Mouse (Mus musculus) embryonic stem cell, embryonic (primary cell): Measurements from ENCODE around the gene Ctf1.

Experiments
- CTCF ChIA-PET, 4 experiments: fragments of 300-600 bp in 2 of 4; fragments of 350-600 bp in 2 of 4; sonication (Branson Sonifier 250); formaldehyde crosslinking; loops; one replicate each; lab custom pipeline; 2022; ENCODE audit warnings: inconsistent platforms in 2 of 4; lab: Charles Lee
- POLR2A ChIA-PET, 4 experiments: fragments of 300-600 bp in 2 of 4; fragments of 350-600 bp in 2 of 4; sonication (Branson Sonifier 250); formaldehyde crosslinking; loops; one replicate each; lab custom pipeline; 2022; ENCODE audit warnings: antibody characterized with exemption in 4 of 4, inconsistent platforms in 1 of 4; lab: Charles Lee

Ctf1 gene

GRCm38 (mm10) chr7:127763642-127764041 lies 51.1 kb downstream of the Ctf1 start:
- CTCF ChIA-PET = interaction anchor here in 3 of 4 experiments (0.5 to 1.5 kb wide), 5 partner anchors 35 to 582 kb away, joined by 3 to 9 read pairs (median 5); partner anchors contain the start of gene Hsd3b7 (in 1 of the 3)
- POLR2A ChIA-PET = interaction anchor here (0.6 to 5.4 kb wide), 12 partner anchors 11 to 252 kb away, joined by 3 to 49 read pairs (median 4); partner anchors contain the start of genes Setd1a (in 3 of the 4) and Kat8 (in 1 of the 4)

- ChIA-PET POLR2A (interaction anchor here in 2 of 4 experiments (1.0 to 5.4 kb wide), 8 partner anchors 12 to 35 kb away, joined by 3 to 49 read pairs (median 4); partner anchors contain the start of genes Fbxl19 (in 1 of the 2) and Setd1a (in 1 of the 2)), CTCF (interaction anchor here in 3 of 4 experiments (0.5 to 2.9 kb wide), 4 partner anchors 24 to 223 kb away, joined by 4 to 9 read pairs (median 4); no protein-coding TSS in a partner anchor)
Observed at GRCm38 (mm10) chr7:127765756-127766155, 53.2 kb downstream of the Ctf1 start.

- POLR2A ChIA-PET = interaction anchor here in 3 of 4 experiments (0.6 to 5.4 kb wide), 49 partner anchors 8 to 1281 kb away, joined by 3 to 54 read pairs (median 4); partner anchors contain the start of genes Setd1a (in 3 of the 3), Ctf1 (in 2 of the 3), Fus (in 2 of the 3) and Bag3 (in 1 of the 3)
- CTCF ChIA-PET = interaction anchor here in 3 of 4 experiments (0.5 to 2.9 kb wide), 12 partner anchors 34 to 469 kb away, joined by 3 to 9 read pairs (median 3); partner anchors contain the start of genes Hsd3b7 (in 1 of the 3), Stx1b (in 1 of the 3) and Stx4a (in 1 of the 3)
Observed at GRCm38 (mm10) chr7:127766851-127767609, 54.5 kb downstream of the Ctf1 start.
